Mouse (Mus musculus) thymus, postnatal 36 days (tissue): Measurements from ENCODE around the gene Sox8.

Experiments
- DNase-seq, 2 experiments: peaks; one replicate each; pipeline ENCODE4 v3.0.0; 2022; ENCODE audit warnings: mixed read lengths in 2 of 2

Sox8 gene

DNA sequence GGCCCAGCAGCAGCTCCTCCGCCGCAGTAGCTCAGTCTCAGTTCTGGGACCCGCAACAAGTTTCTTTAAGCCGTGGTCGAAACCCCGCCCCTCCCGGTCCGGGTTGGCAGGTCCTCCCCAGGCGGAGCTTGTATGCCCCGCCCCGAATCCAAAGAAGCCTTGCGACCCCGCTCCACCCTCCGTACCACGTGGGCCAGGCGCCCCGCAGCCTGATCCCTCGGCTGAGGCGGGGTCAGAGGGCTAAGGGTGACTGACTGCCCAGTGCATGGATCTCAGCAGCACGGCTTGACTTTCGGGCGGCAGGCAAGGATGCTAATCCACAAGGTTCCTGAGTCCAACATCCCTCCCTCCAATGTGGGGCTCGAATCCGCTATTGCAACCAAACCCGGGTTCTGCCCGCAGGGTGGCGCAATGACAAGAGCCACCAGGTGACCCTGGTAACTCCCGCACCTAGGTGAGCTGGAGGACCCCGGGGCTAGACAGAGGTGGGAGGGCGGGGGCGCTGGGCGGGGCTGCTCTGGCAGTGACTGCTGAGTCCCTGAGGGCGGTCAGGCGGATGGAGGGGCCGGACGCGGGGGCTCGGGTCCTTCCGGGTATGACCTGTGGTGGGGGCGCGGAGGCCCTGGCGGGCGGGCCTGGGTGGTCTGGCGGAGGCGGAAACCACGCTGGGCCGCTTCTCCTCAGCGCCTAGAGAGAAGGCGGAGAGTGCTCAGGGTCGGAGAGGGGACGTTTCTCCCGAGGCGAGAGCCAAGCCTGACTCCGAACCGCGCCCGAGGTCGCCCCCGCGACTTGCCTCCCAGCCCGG lies at the start of gene Sox8:
TSS of gene Sox8 (minus strand) at position 39 of the 805 bp plus-strand sequence.
- peak; percentile 66 to 78 for DNase-seq

DNA sequence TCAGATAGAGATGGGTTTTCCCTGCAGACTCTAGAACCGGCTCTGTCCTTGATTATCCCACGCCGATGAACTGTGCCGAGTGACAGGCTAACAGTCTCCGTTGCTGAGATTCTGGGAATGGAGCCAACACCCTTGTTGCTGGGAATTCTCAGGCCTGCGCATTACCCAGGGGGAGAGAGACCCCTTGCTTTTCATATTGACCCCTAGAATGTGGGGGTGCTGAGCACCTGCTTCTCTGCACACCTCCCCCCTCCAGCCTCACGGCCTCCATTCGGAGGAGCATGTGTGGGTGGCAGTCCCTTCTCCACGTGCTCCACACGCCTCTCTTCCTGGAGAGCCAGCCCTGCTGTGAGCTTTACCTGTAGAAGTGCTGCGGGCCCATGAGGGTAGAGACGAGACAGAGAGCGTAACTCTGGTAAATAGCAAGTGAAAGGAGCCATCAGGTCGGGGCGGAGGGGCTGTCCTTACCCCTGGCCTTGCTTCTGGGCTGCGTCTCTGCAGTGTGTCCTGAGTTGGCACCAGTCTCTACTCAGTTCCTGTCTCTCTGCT lies 48.1 kb upstream of the Sox8 start:
- DNase-seq: no peak

DNA sequence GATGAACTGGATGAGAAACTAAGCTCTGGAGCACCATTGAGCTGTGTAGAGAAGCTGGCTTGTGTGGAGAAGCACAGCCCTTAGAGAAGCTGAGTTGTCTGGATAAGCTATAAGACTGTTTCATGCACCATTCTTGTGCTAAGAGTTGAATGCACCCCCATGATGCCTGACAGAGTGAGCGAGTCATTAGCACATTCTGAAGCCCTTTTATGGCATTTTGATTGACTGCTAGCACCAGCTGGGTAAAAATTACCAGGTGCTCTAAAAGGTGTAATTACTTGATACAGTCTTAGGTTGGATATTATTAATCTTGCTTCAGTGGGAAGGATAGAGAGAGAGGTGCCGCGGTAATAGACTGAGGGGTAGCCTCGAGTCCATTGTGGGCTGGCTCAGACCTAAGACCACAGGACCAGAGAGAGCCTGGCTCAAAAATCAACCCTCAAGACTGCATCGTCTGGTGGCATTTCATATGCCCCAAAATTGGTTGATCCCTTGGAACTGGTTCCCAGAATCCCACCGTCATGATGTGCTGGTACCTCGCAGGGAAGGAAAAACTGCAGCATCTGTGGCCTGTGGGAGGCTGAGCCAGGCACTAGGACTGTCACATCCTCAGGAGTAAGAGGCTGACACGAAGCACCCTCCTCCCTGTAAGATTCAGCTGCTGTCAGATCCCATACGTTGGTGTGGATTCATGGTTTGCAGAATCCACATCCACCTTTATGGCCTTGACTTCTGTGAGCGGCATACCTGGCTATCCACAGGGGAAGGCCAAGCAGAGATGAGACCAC lies 44.4 kb upstream of the Sox8 start:
- DNase-seq: no peak

DNA sequence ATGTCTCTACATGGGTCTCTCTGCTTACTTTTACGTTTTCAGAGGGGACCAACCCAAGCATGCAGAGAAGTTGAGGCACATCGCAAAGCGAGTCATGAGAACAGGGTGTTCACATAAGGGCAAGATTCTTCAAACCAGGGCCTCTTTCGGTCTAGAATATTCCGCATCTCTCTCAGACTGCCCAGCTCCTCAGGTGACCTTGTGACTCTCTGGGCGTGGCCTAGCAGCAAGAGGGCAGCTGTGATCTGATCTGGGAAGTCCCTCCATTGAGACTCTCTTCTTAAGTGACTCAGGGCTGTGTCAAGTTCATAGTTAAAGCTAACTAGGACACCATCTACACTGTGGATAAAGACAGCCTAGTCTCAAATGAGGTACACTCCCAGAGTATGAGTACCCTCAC lies 42.8 kb upstream of the Sox8 start:
- no peak for DNase-seq

DNA sequence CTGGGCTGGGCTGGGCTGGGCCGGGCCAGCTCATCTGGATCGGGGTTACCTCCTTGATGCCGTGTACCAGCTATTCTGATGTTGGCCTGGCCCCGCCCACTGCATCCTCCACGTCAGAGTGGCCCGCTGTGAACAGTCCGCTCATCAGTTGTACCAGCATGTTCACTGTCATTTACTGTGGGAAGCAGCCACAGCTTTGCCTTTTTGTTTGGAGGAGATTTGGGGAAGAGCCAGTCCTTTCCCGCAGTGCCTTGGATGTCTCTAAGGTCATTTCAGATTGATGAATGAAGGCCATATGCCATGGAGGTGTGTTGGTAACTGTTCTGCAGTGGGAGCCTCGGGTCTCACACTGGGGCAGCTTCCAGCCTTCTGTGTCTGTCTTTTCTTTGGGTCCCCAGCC lies 42.1 kb upstream of the Sox8 start:
- DNase-seq: no peak

DNA sequence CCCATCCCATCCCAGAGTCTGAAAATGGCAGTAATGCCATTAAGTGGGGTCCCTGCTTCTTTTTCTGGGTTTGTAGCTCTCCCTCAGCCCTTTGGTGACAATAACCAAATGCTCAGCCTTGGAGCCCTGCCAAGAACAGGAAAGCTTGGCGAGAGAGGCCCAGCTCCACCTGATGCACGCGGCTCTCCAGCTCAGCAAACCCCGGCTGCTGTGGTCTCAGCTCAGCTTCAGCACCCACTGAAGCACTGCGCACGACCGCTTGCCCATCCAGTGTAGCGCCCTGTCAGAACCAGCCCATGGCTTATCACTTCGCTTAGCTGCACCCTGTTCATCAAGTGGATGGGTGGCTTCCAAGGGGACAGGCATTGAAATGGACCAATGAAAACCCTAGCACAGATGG lies 39.7 kb upstream of the Sox8 start:
- peak in 1 of 2 experiments; percentile 47 for DNase-seq

DNA sequence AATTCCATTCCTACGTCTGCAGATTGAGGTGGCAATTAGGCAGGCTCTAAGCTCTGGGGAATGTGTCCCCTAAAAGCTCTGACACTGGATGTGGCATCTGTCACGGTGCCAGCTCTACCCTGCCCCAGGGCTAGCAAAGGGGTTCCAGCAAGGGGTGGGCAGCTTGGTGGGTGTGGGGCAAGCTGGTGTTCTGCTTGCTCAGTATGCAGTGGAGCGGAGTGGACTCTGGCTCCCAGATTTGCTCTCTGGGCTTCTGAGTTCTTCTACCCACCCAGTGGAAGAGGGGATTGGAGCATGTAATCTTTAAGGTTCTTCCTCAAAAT lies 39.0 kb upstream of the Sox8 start:
- DNase-seq: no peak

DNA sequence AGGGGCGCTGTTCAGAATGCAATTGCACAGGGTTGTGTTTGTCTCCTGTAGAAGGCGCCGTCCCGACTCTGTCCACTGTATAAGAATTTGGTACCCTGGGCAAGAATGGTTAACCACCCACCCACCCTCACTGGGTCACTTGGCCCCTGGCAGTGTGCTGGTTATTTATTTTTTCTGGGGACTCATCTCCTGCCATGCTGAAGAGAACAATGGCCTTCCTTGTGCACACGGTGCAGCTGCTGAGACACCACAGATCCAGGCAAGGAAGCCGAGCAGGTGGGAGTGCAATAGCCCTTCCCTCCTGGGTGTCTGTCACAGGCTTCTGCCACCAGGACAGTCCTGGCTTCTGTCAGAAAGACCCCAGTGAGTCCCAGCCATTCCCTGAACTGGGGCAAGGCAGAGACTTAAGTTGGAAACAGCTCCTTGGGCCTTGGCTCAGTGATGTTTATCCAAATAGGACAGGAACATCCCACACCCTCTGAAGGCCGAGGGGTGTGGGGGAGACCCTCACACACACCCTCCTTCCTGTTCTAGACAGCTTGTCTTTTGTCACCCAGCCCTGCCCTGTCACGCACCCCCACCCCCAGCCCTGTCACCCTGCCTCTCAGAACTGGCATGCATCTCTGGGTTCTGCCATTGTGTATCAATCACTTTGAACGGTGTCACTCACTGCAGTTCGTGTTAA lies 38.5 kb upstream of the Sox8 start:
- peak in 1 of 2 experiments; percentile 38 for DNase-seq

DNA sequence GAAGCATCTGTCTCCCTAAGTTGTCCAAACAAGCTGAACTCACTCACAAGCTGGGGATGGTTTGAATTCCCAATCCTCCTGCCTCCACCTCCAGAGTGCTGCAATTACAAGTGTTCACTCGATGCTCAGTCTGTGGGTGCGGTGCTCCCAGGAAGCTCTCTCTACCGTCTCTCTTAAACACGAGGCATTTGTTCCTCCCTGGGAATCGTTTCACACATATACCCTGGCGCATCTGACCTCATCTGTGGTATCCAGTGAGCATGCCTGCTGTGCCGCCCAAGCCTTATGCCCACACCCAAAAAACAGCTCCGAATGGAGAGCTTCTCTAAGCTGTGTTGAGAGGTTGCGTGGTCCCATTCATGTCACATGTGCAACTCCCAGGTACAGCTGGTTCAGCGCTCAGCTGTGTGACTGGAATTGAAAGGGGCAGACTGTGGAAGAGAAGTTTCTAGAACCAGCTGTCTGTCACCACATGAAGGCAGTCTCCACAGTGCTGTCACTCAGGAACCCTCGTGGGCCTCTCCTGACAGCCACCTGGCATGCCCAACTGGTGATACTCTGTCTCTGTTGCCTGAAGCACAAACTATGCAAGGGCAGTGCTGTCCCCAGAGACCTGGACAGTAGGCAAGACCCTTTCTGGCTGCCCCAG lies 37.8 kb upstream of the Sox8 start:
- peak; percentile 46 to 76 for DNase-seq

DNA sequence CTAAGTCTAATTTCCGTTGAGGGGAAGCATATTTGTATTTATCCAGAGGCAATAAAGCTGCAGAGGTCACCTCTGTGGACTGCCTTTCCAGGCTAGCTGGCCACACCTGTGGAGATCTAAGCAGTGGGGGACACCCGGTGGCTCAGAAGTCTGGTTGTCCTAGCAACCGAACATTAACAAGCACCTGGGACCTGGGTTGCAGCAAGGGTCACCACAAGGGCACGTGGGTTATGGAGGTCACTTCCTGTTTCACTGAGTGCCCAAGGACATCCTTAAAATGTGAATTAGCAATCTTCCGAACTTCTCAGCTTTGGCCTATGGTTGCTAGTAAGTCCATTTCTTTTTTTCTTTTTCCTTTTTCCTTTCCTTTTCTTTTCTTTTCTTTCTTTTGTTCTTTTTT lies 33.7 kb upstream of the Sox8 start:
- no peak for DNase-seq

DNA sequence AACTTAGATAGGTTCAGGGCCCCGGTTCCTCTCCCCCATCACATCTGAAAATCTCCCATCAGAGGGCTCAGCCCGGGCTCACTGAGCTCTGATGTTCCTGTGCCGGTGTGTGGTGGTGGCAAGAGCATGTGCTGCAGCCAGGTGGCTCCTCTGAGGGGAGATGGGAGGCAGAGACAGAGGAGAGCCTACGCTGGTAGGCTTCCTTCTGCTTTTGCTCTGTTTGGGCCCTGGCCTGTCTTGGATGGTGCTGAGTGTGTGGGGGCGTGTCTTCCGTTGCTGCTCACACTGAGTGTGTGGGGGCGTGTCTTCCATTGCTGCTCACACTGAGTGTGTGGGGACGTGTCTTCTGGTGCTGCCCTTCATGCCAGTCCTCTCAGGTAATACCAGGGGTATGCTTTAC lies 31.9 kb upstream of the Sox8 start:
- DNase-seq: peak in 1 of 2 experiments; percentile 45

DNA sequence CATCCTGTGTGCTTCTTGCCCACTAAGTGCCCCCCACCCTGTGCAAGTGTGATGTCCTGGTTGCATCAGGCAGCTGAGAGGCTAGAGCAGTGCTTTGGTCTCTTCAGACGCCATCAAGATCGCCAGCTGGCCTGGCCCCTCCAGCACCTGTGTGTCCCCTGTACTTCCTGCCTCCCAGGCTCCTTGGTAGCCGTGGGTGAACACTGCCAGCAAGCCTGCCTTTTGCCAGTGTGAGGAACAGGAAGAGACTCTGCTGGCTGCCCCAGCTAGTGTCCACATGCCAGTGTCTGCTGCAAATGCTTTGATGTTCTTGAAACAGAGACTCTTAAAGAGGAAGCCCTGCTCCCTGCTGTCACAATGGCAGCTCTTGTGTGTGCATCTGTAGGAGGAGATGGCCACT lies 27.1 kb upstream of the Sox8 start:
- no peak for DNase-seq

DNA sequence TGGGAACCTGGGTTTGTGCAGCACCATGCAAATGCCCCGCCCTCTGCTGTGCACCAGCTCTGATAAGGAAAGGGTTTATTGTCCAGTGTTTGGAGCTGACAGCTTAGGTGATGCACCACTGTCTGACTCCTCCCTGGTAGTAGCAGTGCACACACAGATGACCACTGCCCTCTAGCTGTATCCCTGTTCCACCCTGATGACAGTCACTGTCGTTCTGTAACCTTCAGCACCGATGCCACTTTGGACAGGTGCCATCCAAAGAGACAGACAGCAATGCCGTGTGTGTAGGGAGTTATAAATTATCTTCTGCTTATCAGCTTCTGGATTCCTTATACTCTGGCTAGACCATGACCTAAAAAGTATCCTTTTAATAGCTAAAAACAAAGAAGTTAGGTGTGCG lies 25.0 kb upstream of the Sox8 start:
- no peak for DNase-seq

DNA sequence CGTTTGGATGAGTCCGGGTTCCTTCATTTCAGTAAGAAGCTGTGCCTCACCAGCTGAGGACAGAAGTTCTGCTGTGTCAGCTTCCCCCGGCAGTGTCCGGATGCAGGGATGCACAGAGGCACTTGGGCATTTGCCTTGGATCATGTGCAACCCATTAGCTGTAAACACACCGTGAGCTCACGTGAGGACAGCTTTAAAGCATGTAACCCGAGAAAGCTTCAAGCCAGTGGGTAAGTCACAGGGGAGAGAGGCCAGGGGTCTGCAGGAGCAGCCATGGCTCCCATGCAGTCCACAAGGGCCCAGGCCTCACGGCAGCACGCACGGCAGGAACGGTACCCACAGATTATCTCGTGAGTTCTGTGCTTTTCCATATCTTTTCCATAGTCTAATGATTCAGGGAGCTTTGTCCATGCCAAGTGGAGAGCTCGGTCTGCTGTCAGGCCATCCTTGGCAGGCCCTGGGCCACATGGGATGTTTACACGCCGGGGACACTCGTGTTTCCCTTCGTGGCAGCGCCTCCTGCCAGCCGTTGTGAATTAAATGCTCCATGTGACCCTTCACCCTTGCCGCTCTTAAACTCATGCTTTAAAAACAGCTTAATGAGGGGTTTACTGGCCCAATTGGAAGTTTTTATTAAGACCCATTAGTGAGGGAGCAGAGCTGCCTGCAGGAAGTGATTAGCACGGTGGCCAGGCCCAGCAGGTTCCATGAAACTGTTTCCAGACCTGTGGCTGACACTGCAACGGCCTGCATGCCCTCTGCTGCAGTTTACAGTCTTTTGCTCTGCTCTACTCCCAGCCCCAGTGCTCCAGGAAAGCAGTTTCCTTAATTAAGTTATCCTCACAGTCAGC lies 23.1 kb upstream of the Sox8 start:
- no peak for DNase-seq

DNA sequence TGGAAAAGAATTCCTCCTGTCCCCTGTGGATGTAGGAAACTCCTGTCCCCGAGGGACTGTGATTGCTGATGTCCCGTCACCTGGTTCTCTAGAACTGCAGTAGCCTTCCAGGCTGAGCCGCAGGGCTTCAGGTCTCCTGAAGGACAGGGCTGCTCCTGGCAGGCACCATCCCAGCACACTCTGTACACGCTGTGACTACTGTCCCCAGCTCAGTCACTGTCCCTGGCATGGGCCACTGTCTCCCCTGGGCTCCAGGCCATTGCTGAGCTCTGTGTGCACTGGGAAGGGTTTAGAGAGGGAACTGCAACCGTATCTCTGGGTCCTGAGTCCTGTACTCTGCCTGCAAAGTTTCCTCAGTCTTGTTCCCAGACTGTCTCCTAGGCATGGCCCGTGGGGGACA lies 21.9 kb upstream of the Sox8 start:
- no peak for DNase-seq

DNA sequence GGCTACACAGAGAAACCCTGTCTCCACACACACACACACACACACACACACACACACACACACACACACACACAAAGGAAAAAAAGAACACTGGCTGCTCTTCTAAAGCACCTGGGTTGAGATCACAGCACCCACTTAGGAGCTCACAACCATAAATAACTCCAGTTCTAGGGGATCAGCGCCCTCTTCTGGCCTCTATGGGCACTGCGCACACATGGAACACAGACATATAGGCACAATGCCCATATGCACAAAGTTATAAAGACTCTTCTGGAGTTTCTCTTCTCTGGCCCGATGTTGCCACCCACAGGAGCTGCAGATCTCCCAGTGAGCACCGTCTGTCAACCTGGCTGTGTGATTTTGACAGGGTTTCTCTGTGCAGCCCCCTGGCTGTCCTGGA lies 20.5 kb upstream of the Sox8 start:
- DNase-seq: no peak

DNA sequence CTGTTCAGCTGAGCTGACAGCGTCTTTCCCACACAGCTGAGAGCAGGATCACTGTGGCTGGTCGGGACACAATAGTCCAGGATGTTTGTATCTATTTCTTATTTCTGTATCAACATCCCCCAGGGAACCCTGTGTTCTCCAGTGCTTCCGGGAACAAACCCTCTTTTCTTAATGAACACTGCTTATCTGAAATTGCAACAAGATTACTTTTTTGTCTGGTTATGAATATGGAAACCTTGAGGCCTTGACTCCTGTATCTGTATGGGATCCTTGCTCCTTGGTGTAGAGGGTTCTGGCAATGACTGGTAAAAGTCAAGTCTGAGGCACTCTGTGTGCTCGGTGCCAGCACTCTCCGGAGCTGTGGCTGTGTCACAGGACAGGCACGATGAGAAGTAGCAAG lies 19.6 kb upstream of the Sox8 start:
- DNase-seq: no peak

DNA sequence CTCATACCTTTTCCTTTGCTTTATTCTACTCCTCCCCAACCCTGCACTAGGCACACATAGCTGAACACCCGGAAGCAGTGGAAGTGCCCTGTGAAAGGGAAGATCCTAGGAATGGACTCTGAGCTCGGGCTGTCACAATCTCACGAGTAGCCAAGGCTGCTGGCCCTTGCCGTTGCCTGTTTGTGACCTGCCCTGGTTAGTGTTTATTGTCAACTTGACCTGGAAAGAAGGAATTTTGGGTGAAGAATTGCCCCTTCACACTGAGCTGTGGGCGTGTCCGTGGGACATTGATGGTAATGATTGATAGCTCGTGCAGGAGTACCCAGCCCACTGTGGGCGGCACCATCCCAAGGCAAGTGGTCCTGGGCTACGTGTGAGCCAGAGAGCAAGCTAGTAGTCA lies 14.2 kb upstream of the Sox8 start:
- no peak for DNase-seq

DNA sequence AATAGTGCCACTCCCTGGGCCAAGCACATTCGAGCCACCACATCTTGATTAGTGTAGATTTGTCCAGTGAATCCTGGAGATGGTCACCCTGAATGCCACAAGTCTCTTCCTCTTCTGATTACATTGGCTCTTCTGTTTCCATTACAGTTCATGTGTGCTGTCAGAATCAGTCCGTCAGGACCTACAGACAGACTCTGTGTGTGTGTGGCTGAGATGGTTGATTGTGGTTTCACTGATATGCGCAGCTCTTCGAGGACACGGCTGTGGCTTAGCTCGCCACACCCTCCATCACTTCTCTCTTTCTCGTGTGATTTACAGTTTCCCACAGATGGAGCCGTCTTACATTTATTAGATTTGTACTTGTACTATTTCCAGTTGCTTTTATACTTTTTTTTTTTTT lies 13.4 kb upstream of the Sox8 start:
- no peak for DNase-seq

DNA sequence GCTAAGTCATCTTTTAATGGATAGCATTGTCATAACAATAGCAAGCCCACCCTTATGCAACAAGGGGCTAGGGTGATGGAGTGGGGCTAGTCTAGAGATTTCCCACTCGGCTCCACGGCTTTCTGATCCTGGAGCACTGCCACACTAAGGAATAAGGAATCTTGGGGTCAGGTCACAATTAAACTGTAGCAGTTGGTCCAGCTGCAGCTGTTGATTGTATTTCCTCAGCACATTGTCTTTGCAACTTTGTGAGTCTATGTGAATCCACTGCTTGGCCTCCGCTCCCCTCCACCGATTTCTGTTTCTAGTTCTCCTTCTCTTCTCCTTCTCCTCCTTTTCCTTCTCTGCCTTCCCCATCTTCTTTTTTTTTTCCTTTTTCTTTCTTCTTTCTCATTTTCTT lies 12.6 kb upstream of the Sox8 start:
- no peak for DNase-seq

DNA sequence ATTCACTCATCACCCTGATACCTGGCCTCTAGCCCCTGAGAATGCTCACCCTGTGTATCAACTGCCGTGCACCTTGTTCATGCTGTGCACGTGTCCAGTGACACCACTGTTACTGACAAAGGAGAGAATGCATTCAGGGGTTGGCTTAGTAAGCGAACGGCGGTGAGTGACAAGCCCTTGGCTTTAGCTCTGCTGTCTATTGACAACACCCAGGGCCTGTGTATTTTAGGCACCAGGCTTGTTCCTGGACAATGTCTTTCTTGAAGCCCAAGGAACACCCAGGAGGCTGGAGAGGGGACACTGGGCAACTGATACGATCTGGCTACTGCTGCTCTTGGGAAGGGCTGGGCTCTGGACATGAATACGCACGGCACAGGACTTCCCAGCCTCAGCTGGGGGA lies 11.6 kb upstream of the Sox8 start:
- no peak for DNase-seq
